Mouse (Mus musculus) lung, postnatal 0 days (tissue): Measurements from ENCODE around the gene Cpb2.

Experiments
- CTCF ChIP-seq: IDR thresholded peaks from 2 replicates; pipeline ENCODE4 v1.5.1; 2016; ENCODE audit warnings: antibody characterized with exemption, mild to moderate bottlenecking
- EP300 ChIP-seq: IDR thresholded peaks from 2 replicates; pipeline ENCODE4 v1.6.1; 2016; ENCODE audit warnings: antibody characterized with exemption, mild to moderate bottlenecking, control low read depth

- no peak for TF ChIP-seq EP300
- no peak for TF ChIP-seq CTCF
Measured at GRCm38 (mm10) chr14:75323354-75323753, 81.3 kb downstream of the Cpb2 start.
